Mouse (Mus musculus) intestine, embryonic 16.5 days (tissue): ENCODE results near the gene Lrch4. TPM values are rescaled to one million over a fixed set of nuclear protein-coding genes. Genes with fewer than 3 reads are reported as not detected.

ENCODE experiments used
- ATAC-seq: fragments of 200-750 bp; cut with Nextera tagmentation; 2 replicates; pipeline ENCODE4 v1.8.0; 2017; ENCODE audit warnings: moderate TSS enrichment, moderate library complexity
- H3K27ac ChIP-seq: fragments of 300-500 bp; sonication (generic); 2 replicates; pipeline ENCODE4 v1.5.1; 2014; ENCODE audit warnings: mild to moderate bottlenecking, low read length
- H3K27me3 ChIP-seq: fragments of 300-500 bp; sonication (generic); replicated peaks from 2 replicates; pipeline ENCODE4 v1.6.1; 2014; ENCODE audit warnings: low read length, control low read depth, mixed read lengths; ENCODE audit not compliant: control insufficient read depth, insufficient read depth
- H3K36me3 ChIP-seq: fragments of 300-500 bp; sonication (generic); 2 replicates; pipeline ENCODE4 v1.6.1; 2014; ENCODE audit warnings: low read length, control low read depth; ENCODE audit not compliant: control insufficient read depth, insufficient read depth
- H3K4me1 ChIP-seq: fragments of 300-500 bp; sonication (generic); 2 replicates; pipeline ENCODE4 v1.6.1; 2014; ENCODE audit warnings: low read length, control low read depth, mixed read lengths; ENCODE audit not compliant: control insufficient read depth, insufficient read depth
- H3K4me2 ChIP-seq: fragments of 300-500 bp; sonication (generic); 2 replicates; pipeline ENCODE4 v1.6.1; 2014; ENCODE audit warnings: low read depth, low read length, control low read depth
- H3K4me3 ChIP-seq: fragments of 300-500 bp; sonication (generic); 2 replicates; pipeline ENCODE4 v1.5.1; 2014; ENCODE audit warnings: mild to moderate bottlenecking, low read length
- H3K9ac ChIP-seq: fragments of 300-500 bp; sonication (generic); 2 replicates; pipeline ENCODE4 v1.6.1; 2014; ENCODE audit warnings: low read depth, low read length
- H3K9me3 ChIP-seq: fragments of 300-500 bp; sonication (generic); 2 replicates; pipeline ENCODE4 v1.6.1; 2016; ENCODE audit warnings: low read length, control low read depth; ENCODE audit not compliant: control insufficient read depth
- WGBS: fragments of 180-500 bp; shearing (Covaris S2); extraction: QIAGEN DNeasy Blood & Tissue Kit; methylation state at CpG from one replicate; pipeline ENCODE4 v1.1.7; 2014; 5-methylcytosine and 5-hydroxymethylcytosine counted together
- polyA plus RNA-seq: library from polyadenylated mRNA; unstranded; fragments of >200 nt; fragmentation: Nextera tagmentation; extraction: Ambion mirVana; gene quantifications from 2 replicates; pipeline ENCODE4 v1.2.1, GENCODE M21; 2015

Lrch4 gene
- polyA plus RNA-seq, 1 experiment from 2014 or later = 37.8 TPM

DNA sequence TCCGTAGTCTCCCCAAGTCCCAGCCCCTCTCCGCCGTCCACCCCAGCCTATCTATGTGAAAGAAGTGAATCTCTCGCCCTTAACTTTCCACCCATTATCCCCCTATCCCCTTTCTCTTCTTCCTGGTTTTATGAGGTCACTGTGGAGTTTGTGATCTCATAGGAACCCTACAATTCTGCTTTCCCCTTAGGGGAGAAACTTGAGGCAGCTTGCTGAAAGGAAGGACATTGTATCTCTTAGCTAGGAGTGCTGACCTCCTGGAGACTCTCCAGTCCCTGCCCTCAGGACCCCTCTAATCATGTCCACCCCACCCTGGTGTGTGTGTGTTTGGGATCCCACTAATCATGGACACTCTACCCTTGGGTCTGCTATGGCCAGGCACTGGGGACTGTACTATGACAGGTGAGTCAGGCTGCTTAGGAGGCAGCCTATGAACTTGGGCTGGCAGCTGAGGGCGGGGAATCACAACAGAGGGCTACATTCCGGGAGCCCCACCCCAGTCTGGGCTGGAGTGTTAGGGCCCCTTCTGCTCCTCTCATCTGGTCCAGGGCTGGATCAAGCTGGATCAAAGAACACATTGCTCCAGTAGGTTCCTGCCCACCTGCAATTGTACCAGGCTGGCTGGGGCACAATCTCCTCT, 1.1 kb downstream of the Lrch4 start:
- peak; percentile 57 for ATAC-seq

GRCm38 (mm10) chr5:137630602-137631001, 1.7 kb downstream of the Lrch4 start:
- peaks cover 45% of the 10 kb centered on the region for H3K4me1 ChIP-seq
- WGBS = 19% methylated on average over 3 of the region's 3 CpGs
- H3K9me3 ChIP-seq = no peaks in the 10 kb centered on the region
- H3K27me3 ChIP-seq = no peaks in the 10 kb centered on the region
- H3K9ac ChIP-seq = peak overlapping the region; percentile 91
- peak overlapping the region; percentile 99 for H3K27ac ChIP-seq
- ATAC-seq = no peak
- H3K4me3 ChIP-seq = peak overlapping the region; percentile 86
- peaks cover 9% of the 10 kb centered on the region for H3K36me3 ChIP-seq
- H3K4me2 ChIP-seq = peak overlapping the region; percentile 84

More for the DNA sequence above, 1.1 kb downstream of the Lrch4 start:
- WGBS = 13% methylated on average over 6 of the region's 6 CpGs
- Histone ChIP-seq H3K4me3 (peak overlapping the region; percentile 86), H3K4me1 (peaks cover 40% of the 10 kb centered on the region), H3K27ac (peak overlapping the region; percentile 99), H3K27me3 (no peaks in the 10 kb centered on the region), H3K36me3 (peaks cover 6% of the 10 kb centered on the region; the same call in 1 of the 2 replicates), H3K9ac (peak overlapping the region; percentile 91), H3K4me2 (peak overlapping the region; percentile 84), H3K9me3 (no peaks in the 10 kb centered on the region)

- H3K9me3 ChIP-seq = no peaks in the 10 kb centered on the region
- peak overlapping the region; percentile 86 for H3K4me3 ChIP-seq
- H3K27ac ChIP-seq = peak overlapping the region; percentile 99
- peaks cover 48% of the 10 kb centered on the region for H3K4me1 ChIP-seq
- peaks cover 15% of the 10 kb centered on the region for H3K36me3 ChIP-seq
- H3K4me2 ChIP-seq = peak overlapping the region; percentile 84
- H3K27me3 ChIP-seq = no peaks in the 10 kb centered on the region
- ATAC-seq = no peak
- 61% methylated on average over 9 of the region's 9 CpGs for WGBS
- peak overlapping the region; percentile 91 for H3K9ac ChIP-seq
Observed at GRCm38 (mm10) chr5:137631171-137631570, 2.2 kb downstream of the Lrch4 start.

DNA sequence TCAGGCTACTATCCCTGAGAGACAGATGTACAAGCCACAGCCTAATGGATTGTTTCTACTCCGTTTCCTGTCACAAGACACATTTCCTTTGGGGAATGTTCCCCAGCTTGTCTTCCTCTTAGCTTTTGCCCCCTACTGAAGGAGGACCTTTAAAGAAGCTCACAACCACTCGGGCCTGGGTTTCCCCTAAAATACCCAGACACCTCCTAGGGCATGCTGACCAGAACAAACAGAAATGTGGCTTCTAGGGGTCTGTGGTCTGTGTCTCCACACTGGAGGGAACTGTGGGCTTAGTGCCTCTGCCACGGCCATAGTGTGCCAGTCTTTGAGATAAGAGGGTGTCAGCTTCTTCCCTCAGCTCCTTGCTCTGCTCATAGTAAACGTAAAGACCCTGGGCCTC, 2.7 kb downstream of the Lrch4 start:
- Histone ChIP-seq H3K4me1 (peaks cover 48% of the 10 kb centered on the region), H3K9me3 (no peaks in the 10 kb centered on the region), H3K27ac (peak overlapping the region; percentile 99), H3K36me3 (peaks cover 18% of the 10 kb centered on the region), H3K4me3 (peak overlapping the region; percentile 86; the same call in 1 of the 2 replicates), H3K9ac (peak overlapping the region; percentile 91), H3K4me2 (peak overlapping the region; percentile 84), H3K27me3 (no peaks in the 10 kb centered on the region)
- no peak for ATAC-seq
- WGBS = 59% methylated on average over 4 of the region's 4 CpGs

GRCm38 (mm10) chr5:137633397-137634084, 4.6 kb downstream of the Lrch4 start:
- Histone ChIP-seq H3K27me3 (no peaks in the 10 kb centered on the region), H3K9me3 (no peaks in the 10 kb centered on the region), H3K4me2 (no peak overlapping the region), H3K36me3 (peaks cover 32% of the 10 kb centered on the region), H3K9ac (peak overlapping the region; percentile 10), H3K27ac (no peak overlapping the region), H3K4me1 (peaks cover 43% of the 10 kb centered on the region), H3K4me3 (no peak overlapping the region)
- no peak for ATAC-seq
- 78% methylated on average over 12 of the region's 12 CpGs for WGBS

DNA sequence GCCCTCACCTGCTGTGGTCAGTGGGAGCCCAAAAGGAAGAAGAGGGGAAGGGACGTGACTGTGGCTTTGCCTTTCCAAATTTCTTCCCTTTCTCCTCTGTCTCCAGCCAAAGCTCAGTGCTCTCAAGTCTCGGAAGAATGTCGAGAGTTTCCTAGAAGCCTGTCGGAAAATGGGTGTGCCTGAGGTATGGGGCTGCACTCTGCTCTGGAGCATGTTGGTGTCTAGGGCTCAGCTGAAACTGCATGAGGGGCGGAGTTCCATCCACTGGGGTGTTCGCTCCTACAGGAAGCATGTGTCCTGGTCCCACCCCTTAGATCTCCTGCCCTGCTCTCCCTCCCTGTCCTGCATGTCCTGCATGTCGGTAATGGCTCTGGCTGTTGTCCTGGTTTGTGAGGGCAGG, 10.6 kb downstream of the Lrch4 start:
- no peak for ATAC-seq
- WGBS = 83% methylated on average over 7 of the region's 7 CpGs
- peaks cover 2% of the 10 kb centered on the region; the same call in 1 of the 2 replicates for H3K27me3 ChIP-seq

DNA sequence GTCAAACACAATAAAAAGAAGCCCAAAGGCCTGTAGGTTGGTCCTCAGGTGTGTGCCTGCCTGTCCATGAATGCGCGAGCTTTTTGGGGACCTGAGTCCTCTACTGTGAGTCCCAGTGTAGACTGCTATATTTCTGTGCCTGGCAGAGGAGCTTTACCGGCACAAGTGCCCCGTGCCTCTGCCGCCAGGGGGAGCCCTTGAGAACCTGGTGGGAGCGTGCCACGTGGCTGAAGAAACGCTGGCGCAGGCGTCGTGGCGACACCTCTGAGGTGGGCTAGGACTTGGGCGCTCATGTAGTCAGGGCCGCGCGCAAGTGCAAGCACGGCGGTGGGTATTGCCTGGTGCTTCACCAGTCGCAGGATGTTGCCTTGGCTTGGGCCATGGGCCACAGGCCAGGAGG, 12.1 kb downstream of the Lrch4 start, which contains the start of gene Sap25:
Gene Sap25 (plus strand): TSS at position 281 of the 400 bp plus-strand sequence.
- Histone ChIP-seq H3K4me2 (no peak within 1 kb of the TSS), H3K4me3 (no peak within 1 kb of the TSS), H3K36me3 (peaks cover 43% of the 10 kb centered on the region), H3K27ac (no peak within 1 kb of the TSS), H3K27me3 (peaks cover 14% of the 10 kb centered on the region), H3K4me1 (peaks cover 7% of the 10 kb centered on the region; the same call in 1 of the 2 replicates), H3K9ac (no peak within 1 kb of the TSS), H3K9me3 (no peaks in the 10 kb centered on the region)
- 0 out of 2 replicates have a peak, but pooled peaks have one; percentile 14 for ATAC-seq
- 89% methylated on average over 19 of the region's 19 CpGs for WGBS

More for the DNA sequence above, 10.6 kb downstream of the Lrch4 start:
- Histone ChIP-seq H3K4me3 (no peak overlapping the region), H3K4me2 (no peak overlapping the region), H3K9me3 (no peaks in the 10 kb centered on the region), H3K9ac (no peak overlapping the region), H3K36me3 (peaks cover 51% of the 10 kb centered on the region), H3K4me1 (peaks cover 8% of the 10 kb centered on the region; the same call in 1 of the 2 replicates), H3K27ac (no peak overlapping the region)

GRCm38 (mm10) chr5:137642886-137643285, 14.0 kb downstream of the Lrch4 start:
- peaks cover 14% of the 10 kb centered on the region for H3K27me3 ChIP-seq
- H3K9me3 ChIP-seq = no peaks in the 10 kb centered on the region
- H3K4me3 ChIP-seq = no peak overlapping the region
- no peak overlapping the region for H3K4me2 ChIP-seq
- 40% methylated on average over 4 of the region's 4 CpGs for WGBS
- no peak overlapping the region for H3K27ac ChIP-seq
- H3K9ac ChIP-seq = 0 out of 2 replicates have a peak overlapping the region, but pooled peaks have one; percentile 8
- no peak for ATAC-seq
- peaks cover 29% of the 10 kb centered on the region for H3K36me3 ChIP-seq
- H3K4me1 ChIP-seq = peaks cover 11% of the 10 kb centered on the region; the same call in 1 of the 2 replicates

GRCm38 (mm10) chr5:137644484-137644883, 15.6 kb downstream of the Lrch4 start:
- WGBS = 49% methylated on average over 19 of the region's 19 CpGs
- Histone ChIP-seq H3K9me3 (no peaks in the 10 kb centered on the region), H3K36me3 (peaks cover 21% of the 10 kb centered on the region), H3K4me1 (peaks cover 19% of the 10 kb centered on the region), H3K4me3 (no peak overlapping the region), H3K4me2 (no peak overlapping the region), H3K27me3 (peaks cover 14% of the 10 kb centered on the region), H3K27ac (no peak overlapping the region), H3K9ac (no peak overlapping the region)
- ATAC-seq = no peak
